Mouse (Mus musculus) left cerebral cortex, adult 2 months (tissue): ENCODE results near the gene Plcl2. TPM values are rescaled to one million over a fixed set of nuclear protein-coding genes. Genes with fewer than 3 reads are reported as not detected.
A peak's percentile ranks its signal among the peaks of the same experiment; 100 is the strongest.

Experiments
- DNase-seq, 2 experiments: peaks; one replicate each; pipeline ENCODE4 v3.0.0; 2021 to 2022; ENCODE audit warnings: low spot score in 2 of 2, mixed read lengths in 1 of 2; ENCODE audit errors: extremely low spot score in 1 of 2
- H3K27ac ChIP-seq: fragments of 200-600 bp; 2 replicates; pipeline ENCODE4 v1.8.1; 2022
- H3K4me3 ChIP-seq: fragments of 200-600 bp; 2 replicates; pipeline ENCODE4 v1.8.1; 2022
- CTCF ChIP-seq: fragments of 200-600 bp; IDR thresholded peaks from 2 replicates; pipeline ENCODE4 v1.8.1; 2022; ENCODE audit warnings: antibody characterized with exemption, mild to moderate bottlenecking, moderate library complexity
- intact Hi-C: fragments of 180-260 bp; cut with DNase I; formaldehyde crosslinking; loops from one replicate; pipeline ENCODE4 v1.15.1; 2025
- total RNA-seq, 2 experiments: library from RNA; stranded (reverse); gene quantifications; 2 replicates each; pipeline ENCODE4 v1.2.3; 2021

The Plcl2 gene
- total RNA-seq, 2 experiments from 2014 or later, result 90.8 to 94.5 TPM

- TF ChIP-seq CTCF, result no peak
- H3K27ac ChIP-seq, result peak overlapping the region; percentile 24; the same call in 1 of the 2 replicates
- no peak for DNase-seq
Observed at GRCm38 (mm10) chr17:50735382-50735954, 226.3 kb downstream of the Plcl2 start.

GRCm38 (mm10) chr17:50735955-50736533, 226.8 kb downstream of the Plcl2 start:
- intact Hi-C loops, result no loop called here
- no peak overlapping the region for H3K4me3 ChIP-seq
- TF ChIP-seq CTCF, result no peak
- peak overlapping the region; percentile 24; the same call in 1 of the 2 replicates for H3K27ac ChIP-seq
- no peak for DNase-seq

More at GRCm38 (mm10) chr17:50735382-50735954, 226.3 kb downstream of the Plcl2 start:
- intact Hi-C loops, result no loop called here
- no peak overlapping the region for H3K4me3 ChIP-seq

GRCm38 (mm10) chr17:50737068-50737467, 227.9 kb downstream of the Plcl2 start:
- DNase-seq, result no peak
- no peak overlapping the region for H3K27ac ChIP-seq
- intact Hi-C loops, result no loop called here
- no peak for TF ChIP-seq CTCF
- no peak overlapping the region for H3K4me3 ChIP-seq

Other genes with a start within 250 kb of the Plcl2 start
- gene Dazl, start 215.8 kb upstream of the Plcl2 start, total RNA-seq, result 1 to 10 TPM; 2.8 to 4.1 TPM